Mouse (Mus musculus): ENCODE measurements around the gene Bsg. TPM values are rescaled to one million over a fixed set of nuclear protein-coding genes. Genes with fewer than 3 reads are reported as not detected.
A peak's percentile ranks its signal among the peaks of the same experiment; 100 is the strongest.

Gene Bsg
- polyA plus RNA-seq (2016; fragmentation: Nextera tagmentation; extraction: Ambion mirVana): 642 and 664 TPM in 2 replicates

DNA sequence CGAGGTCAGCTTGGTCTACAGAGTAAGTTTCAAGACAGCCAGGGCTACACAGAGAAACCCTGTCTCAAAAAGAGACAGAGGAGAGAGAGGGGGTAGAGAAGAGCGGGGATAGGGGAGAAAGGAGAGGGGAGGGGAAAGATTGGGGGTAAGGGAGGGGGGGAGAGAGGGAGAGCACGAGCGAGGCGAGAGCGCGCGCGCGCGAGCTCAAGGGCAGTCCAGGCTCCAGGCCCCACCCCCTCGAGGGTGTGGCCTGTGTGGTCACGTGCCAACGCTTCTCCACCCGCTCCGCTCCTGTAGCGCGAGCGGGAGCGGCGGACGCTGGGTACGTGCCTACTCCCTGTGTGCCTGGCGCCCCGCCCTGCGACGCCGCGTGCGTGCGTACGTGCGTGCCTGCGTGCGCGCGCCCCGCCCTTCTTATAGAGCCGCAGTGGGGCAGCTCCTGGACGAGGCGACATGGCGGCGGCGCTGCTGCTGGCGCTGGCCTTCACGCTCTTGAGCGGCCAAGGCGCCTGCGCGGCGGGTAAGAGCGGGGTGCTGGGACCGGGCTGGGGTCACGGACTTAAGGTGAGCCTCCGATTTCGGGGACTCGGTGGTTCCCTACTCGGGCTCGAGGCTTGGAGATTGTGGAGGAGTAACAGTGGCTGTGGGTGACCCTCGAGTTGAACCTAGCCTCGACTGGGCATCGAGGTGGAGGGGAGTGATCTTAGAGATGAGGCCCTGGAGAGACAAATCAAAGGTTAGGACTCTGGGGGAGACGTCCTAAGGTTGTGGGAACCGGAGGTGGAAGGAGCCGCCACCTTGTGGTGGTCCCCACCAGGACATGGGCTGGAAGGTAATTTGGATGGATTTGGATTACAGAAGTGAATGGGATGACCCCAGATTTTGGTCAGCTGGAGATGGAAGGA, at the start of gene Bsg:
Gene Bsg (plus strand): TSS at position 427 of the 905 bp plus-strand sequence.
- DNase-seq (ENCODE audit: low spot score): peak; percentile 99
- Histone ChIP-seq H3K27ac (peak within 1 kb of the TSS; percentile 95), H3K9me3 (replicated peaks) (no peaks in the 10 kb centered on the region), H3K4me3 (peak within 1 kb of the TSS; percentile 86), H3K27me3 (ENCODE audit: low read depth, poor library complexity, severe bottlenecking) (no peaks in the 10 kb centered on the region), H3K4me1 (peaks cover 45% of the 10 kb centered on the region), H3K36me3 (peaks cover 33% of the 10 kb centered on the region)
- under 1% methylated on average over 65 of the region's 65 CpGs for WGBS

DNA sequence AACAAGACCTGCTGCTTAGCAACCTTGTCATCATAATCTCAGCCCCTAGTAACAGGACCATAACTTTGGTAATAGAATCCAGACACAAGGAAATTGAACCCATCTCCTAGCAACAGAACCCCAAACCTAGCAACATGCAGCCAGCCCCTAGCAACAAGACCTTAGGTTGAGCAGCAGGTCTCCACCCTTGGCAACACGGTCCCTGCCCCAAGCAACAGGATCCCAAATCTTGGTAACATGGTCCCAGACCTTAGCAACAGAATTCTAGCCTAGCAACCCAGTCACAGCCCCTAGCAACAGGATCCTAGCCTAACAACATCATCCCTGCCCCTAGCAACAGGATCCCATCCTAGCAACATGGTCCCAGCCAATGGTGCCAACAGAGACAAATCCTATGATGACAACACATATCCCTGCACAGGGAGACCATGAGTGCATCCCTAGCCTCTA, 49.3 kb upstream of the Bsg start:
- 40% methylated on average over 1 of the region's 1 CpGs for WGBS
- DNase-seq (ENCODE audit: low spot score): peak; percentile 56

DNA sequence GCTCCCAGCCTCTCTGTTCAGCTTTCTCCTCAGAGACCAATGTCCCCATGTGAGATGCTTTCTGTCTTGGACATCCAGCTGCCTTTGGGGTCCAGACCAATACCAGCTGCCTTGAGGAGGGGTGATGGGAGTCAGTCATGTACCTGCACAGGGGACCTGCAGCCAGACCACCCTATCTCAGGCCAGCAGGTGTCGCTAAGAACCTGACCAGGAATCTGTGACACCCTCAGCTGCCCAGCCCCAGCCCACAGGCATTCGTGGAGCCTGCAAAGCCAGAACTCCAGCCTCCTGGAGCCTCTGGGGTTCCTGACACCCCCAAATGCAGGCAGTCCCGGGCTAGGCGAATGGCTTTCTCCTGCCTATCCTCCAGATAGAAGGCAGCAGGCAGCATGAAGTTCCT, 45.5 kb upstream of the Bsg start:
- no peak for DNase-seq (ENCODE audit: low spot score)
- Histone ChIP-seq H3K36me3 (no peaks in the 10 kb centered on the region), H3K27me3 (ENCODE audit: low read depth, poor library complexity, severe bottlenecking) (no peaks in the 10 kb centered on the region), H3K4me1 (peaks cover 36% of the 10 kb centered on the region), H3K27ac (no peak overlapping the region), H3K4me3 (no peak overlapping the region), H3K9me3 (replicated peaks) (no peaks in the 10 kb centered on the region)
- WGBS: 17% methylated on average over 4 of the region's 4 CpGs

More for the DNA sequence above, 49.3 kb upstream of the Bsg start:
- Histone ChIP-seq H3K27me3 (ENCODE audit: low read depth, poor library complexity, severe bottlenecking) (peaks cover 8% of the 10 kb centered on the region; the same call in 1 of the 2 replicates), H3K4me1 (peaks cover 19% of the 10 kb centered on the region), H3K27ac (peak overlapping the region; percentile 44; the same call in 1 of the 2 replicates), H3K4me3 (no peak overlapping the region), H3K9me3 (replicated peaks) (no peaks in the 10 kb centered on the region), H3K36me3 (no peaks in the 10 kb centered on the region)

- H3K9me3 ChIP-seq (replicated peaks): no peaks in the 10 kb centered on the region
- H3K27ac ChIP-seq: no peak overlapping the region
- no peak overlapping the region for H3K4me3 ChIP-seq
- H3K27me3 ChIP-seq (ENCODE audit: low read depth, poor library complexity, severe bottlenecking): no peaks in the 10 kb centered on the region
- no peak for DNase-seq (ENCODE audit: low spot score)
- no peaks in the 10 kb centered on the region for H3K36me3 ChIP-seq
- peaks cover 33% of the 10 kb centered on the region for H3K4me1 ChIP-seq
- WGBS: 73% methylated on average over 2 of the region's 2 CpGs
These were observed 44.0 kb upstream of the Bsg start for GRCm38 (mm10) chr10:79660298-79660697.

- Histone ChIP-seq H3K4me1 (peaks cover 31% of the 10 kb centered on the region), H3K36me3 (no peaks in the 10 kb centered on the region), H3K4me3 (no peak overlapping the region), H3K9me3 (replicated peaks) (no peaks in the 10 kb centered on the region), H3K27ac (peak overlapping the region; percentile 64), H3K27me3 (ENCODE audit: low read depth, poor library complexity, severe bottlenecking) (no peaks in the 10 kb centered on the region)
- WGBS: 67% methylated on average over 3 of the region's 3 CpGs
- DNase-seq (ENCODE audit: low spot score): no peak
These were observed 42.4 kb upstream of the Bsg start for GRCm38 (mm10) chr10:79661861-79662260.

- WGBS: 12% methylated on average over 13 of the region's 13 CpGs
- Histone ChIP-seq H3K4me3 (no peak within 1 kb of the TSS), H3K36me3 (no peaks in the 10 kb centered on the region), H3K27me3 (ENCODE audit: low read depth, poor library complexity, severe bottlenecking) (no peaks in the 10 kb centered on the region), H3K9me3 (replicated peaks) (no peaks in the 10 kb centered on the region), H3K27ac (peak within 1 kb of the TSS; percentile 37), H3K4me1 (peaks cover 27% of the 10 kb centered on the region)
- peak; percentile 94 for DNase-seq (ENCODE audit: low spot score)
These were observed 40.1 kb upstream of the Bsg start, which contains the start of gene Madcam1 for GRCm38 (mm10) chr10:79664131-79664665. Gene Madcam1, plus strand, starts transcription at chr10:79664559.

DNA sequence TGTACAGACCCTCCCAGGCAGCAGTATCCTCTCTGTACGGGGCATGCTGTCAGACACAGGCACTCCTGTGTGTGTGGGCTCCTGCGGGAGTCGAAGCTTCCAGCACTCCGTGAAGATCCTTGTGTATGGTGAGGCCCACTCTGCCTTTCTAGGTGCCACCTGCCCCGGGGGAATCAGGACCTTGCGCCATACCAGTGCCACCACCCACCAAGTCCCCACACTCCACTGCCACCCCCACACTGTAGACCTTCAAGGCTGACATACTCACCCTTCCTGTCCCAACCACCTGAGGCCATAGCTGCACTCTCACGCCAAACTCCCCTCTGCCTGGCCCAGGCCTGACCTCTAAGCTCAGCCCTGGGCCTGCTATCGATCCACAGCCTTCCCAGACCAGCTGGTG, 39.2 kb upstream of the Bsg start:
- no peak for DNase-seq (ENCODE audit: low spot score)
- Histone ChIP-seq H3K27me3 (ENCODE audit: low read depth, poor library complexity, severe bottlenecking) (no peaks in the 10 kb centered on the region), H3K4me1 (peaks cover 28% of the 10 kb centered on the region), H3K9me3 (replicated peaks) (no peaks in the 10 kb centered on the region), H3K27ac (no peak overlapping the region), H3K36me3 (no peaks in the 10 kb centered on the region), H3K4me3 (no peak overlapping the region)
- 88% methylated on average over 8 of the region's 8 CpGs for WGBS

DNA sequence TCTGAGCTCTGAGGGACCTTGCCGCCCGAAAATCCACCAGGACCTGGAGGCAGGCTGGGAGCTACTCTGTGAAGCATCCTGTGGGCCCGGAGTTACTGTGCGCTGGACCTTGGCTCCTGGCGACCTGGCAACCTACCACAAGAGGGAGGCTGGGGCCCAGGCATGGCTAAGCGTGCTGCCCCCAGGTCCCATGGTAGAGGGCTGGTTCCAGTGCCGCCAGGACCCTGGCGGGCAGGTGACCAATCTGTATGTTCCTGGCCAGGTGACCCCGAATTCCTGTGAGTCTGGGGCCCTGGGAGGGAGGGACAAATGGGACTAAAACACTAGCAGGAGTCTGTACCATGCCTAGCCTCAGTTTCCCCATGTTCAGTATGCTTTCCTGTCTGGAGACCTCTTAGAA, 37.8 kb upstream of the Bsg start:
- Histone ChIP-seq H3K4me1 (peaks cover 41% of the 10 kb centered on the region), H3K27me3 (ENCODE audit: low read depth, poor library complexity, severe bottlenecking) (no peaks in the 10 kb centered on the region), H3K27ac (no peak overlapping the region), H3K9me3 (replicated peaks) (no peaks in the 10 kb centered on the region), H3K36me3 (no peaks in the 10 kb centered on the region), H3K4me3 (no peak overlapping the region)
- WGBS: 65% methylated on average over 9 of the region's 9 CpGs
- DNase-seq (ENCODE audit: low spot score): no peak

GRCm38 (mm10) chr10:79668076-79668475, 36.2 kb upstream of the Bsg start:
- no peak for DNase-seq (ENCODE audit: low spot score)
- 81% methylated on average over 5 of the region's 5 CpGs for WGBS
- H3K27ac ChIP-seq: no peak overlapping the region
- no peaks in the 10 kb centered on the region for H3K27me3 ChIP-seq (ENCODE audit: low read depth, poor library complexity, severe bottlenecking)
- H3K9me3 ChIP-seq (replicated peaks): no peaks in the 10 kb centered on the region
- H3K36me3 ChIP-seq: peaks cover 13% of the 10 kb centered on the region
- H3K4me1 ChIP-seq: peaks cover 38% of the 10 kb centered on the region
- no peak overlapping the region for H3K4me3 ChIP-seq

DNA sequence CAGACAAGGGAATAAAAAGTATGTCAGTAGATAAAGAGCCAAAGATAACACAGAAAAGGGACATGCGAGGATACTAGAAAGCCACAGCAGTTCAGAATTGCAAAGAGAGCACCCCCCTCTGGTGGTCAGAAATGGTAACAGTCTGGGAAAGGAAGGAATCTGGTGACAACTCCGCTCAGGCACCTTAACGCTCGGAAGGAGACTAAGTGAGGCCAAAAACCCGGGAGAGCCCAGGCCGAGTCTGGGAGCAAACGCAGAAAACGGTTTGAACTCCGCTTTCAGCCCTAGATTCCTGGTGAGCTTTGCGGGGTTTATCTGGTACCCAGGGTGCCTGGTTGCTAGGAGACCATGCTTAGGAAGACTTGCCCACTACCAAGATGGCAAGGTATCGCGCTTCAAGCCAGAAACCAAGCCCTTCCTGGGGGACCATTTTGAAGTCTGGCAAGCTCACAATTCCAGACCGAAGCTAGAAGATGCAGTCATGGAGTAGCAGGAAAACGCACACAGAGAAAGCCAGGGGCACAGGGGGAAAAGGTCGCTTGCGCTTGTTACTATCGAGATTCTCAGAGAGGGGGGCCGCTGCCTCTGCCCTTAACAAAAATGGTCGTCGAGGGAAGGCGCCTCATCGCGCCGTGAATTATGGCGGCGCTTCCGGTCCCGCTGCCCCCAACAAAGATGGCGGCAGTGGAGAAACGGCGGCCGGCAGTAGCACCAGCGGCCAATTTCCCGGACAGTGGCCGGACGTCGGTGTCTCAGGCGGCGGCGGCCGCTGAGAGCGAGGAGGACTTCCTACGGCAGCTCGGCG, 35.3 kb upstream of the Bsg start, which contains the start of gene Tpgs1:
Gene Tpgs1 (plus strand): TSS at position 599 of the 805 bp plus-strand sequence.
- under 1% methylated on average over 45 of the region's 45 CpGs for WGBS
- H3K27ac ChIP-seq: peak within 1 kb of the TSS; percentile 96
- peak; percentile 91 for DNase-seq (ENCODE audit: low spot score)

DNA sequence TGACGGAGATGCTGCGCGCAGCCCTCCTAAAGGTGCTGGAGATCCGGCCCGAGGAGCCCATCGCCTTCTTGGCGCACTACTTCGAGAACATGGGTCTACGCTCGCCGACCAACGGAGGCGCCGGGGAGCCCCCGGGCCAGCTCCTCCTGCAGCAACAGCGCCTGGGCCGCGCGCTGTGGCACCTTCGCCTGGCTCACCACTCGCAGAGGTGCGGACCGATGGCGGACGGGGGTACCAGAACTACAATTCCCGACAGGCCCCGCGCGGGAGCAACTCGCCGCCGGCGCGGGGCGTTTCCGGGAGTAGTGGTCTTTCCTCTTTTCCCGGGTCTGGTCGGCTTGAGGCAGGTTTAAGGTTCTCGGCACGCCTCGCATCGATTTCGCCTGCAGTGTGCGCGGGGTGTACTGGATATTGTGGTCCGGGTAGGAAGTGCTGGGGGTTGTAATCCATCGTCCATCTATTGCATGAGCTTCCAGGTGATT, 34.7 kb upstream of the Bsg start:
- H3K36me3 ChIP-seq: peaks cover 28% of the 10 kb centered on the region
- H3K27ac ChIP-seq: peak overlapping the region; percentile 96
- no peaks in the 10 kb centered on the region for H3K9me3 ChIP-seq (replicated peaks)
- under 1% methylated on average over 47 of the region's 47 CpGs for WGBS
- peak overlapping the region; percentile 78 for H3K4me3 ChIP-seq
- peak; percentile 93 for DNase-seq (ENCODE audit: low spot score)
- peaks cover 24% of the 10 kb centered on the region for H3K4me1 ChIP-seq
- no peaks in the 10 kb centered on the region for H3K27me3 ChIP-seq (ENCODE audit: low read depth, poor library complexity, severe bottlenecking)

More for the DNA sequence above, 35.3 kb upstream of the Bsg start, which contains the start of gene Tpgs1:
- Histone ChIP-seq H3K4me3 (peak within 1 kb of the TSS; percentile 78), H3K4me1 (peaks cover 31% of the 10 kb centered on the region), H3K27me3 (ENCODE audit: low read depth, poor library complexity, severe bottlenecking) (no peaks in the 10 kb centered on the region), H3K36me3 (peaks cover 21% of the 10 kb centered on the region), H3K9me3 (replicated peaks) (no peaks in the 10 kb centered on the region)

DNA sequence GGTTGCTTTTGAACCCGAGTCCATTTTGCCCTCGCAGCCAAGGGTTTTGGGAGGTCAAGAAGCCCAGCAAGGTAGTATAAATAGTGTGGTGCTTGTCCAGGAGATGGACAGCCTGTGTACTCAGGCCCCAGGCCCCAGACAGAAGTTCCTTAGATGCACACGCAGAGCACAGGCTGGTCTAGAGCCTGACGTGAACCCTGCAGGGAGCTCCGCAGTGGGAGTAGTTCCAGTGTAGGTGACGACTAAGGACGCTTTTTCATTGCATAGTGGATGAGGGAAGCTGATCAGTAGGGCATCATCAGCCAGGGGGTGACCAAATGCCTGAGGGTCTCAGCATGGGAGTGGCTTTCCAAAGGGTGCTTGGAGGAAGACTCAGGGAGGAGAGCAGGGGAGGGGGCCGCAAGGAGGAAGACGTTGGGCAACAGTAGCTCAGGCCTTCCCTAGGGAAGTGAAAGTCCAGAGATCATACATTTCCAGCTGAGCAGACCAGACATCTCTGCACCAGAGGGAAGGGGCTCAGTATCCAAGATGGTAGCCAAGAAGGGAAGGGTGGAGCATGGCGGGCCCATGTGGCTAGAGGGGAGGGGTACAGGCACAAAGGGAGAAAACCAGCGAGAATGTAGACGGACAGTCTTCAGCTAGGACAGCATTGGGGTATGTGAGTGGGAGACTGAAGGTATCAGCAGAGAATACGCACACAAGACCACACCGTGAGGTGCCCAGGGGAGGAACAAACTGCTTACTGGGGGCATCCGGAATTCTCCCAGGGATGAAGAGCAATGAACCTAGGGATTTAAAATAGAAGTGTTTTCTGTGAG, 34.0 kb upstream of the Bsg start:
- WGBS: 35% methylated on average over 15 of the region's 15 CpGs
- peaks cover 23% of the 10 kb centered on the region for H3K4me1 ChIP-seq

More for the DNA sequence above, 34.0 kb upstream of the Bsg start:
- peak overlapping the region; percentile 78 for H3K4me3 ChIP-seq
- H3K36me3 ChIP-seq: peaks cover 33% of the 10 kb centered on the region
- no peak for DNase-seq (ENCODE audit: low spot score)
- no peaks in the 10 kb centered on the region for H3K9me3 ChIP-seq (replicated peaks)
- peak overlapping the region; percentile 96 for H3K27ac ChIP-seq
- H3K27me3 ChIP-seq (ENCODE audit: low read depth, poor library complexity, severe bottlenecking): no peaks in the 10 kb centered on the region
